Mouse (Mus musculus): ENCODE measurements around the gene Mesp2.

Mesp2 gene

DNA sequence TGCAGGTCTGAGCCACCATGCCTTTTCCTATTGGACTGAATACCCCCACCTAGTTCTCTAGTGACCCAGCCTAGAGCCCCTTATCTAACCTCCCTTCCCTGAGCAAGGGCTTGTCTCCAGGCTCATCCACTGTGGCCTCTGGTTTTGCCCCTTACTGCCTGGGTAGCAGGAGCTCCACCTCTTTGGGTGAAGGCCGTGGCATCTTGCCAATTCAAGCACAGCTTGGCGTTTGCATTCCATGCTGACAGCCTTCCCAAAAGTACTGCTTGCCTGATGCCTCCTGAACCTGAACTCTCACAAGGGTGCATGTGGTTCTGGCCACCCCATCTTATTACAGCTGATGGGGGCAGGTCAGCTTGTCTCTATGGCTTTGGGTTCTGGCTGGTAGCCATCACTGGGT, 6.6 kb upstream of the Mesp2 start:
- DNase-seq (ENCODE audit: low spot score in 2 of 2): no peak

DNA sequence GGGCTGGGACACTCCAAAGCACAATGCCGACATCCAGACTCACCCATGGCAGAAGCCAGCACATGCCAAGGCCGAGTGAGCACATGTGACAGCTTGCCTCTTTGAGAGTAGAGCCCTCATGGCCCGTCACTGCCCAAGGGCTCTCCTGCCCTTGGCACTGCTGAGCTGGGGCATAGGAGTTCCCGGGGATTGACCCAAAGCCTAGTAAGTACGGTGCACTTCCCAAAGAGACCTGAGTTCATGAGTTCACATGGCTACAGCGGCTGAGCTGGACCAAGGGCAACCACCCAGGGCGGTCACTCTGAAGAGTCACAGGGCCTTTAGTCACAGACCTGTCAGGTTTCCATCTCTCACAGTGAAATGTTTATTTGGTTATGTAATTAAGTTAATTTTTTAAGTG, 2.0 kb upstream of the Mesp2 start:
- DNase-seq (ENCODE audit: low spot score in 2 of 2): no peak

DNA sequence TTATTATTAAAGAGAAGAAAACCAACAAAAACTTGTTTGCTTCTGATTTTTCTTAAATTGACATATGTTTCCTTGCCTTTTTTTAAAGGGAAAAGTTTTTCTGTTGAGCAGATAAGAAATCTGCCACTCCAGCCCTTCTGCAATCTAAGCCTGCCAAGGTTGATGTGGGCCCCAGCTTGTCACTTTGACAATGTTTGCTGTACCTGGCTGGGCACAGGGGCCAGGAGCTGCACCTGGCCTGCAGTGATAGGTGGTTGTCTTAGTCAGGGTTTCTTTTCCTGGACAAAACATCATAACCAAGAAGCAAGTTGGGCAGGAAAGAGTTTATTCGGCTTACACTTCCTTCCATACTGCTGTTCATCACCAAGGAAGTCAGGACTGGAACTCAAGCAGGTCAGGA, 2.9 kb downstream of the Mesp2 start:
- no peak for DNase-seq (ENCODE audit: low spot score in 2 of 2)

DNA sequence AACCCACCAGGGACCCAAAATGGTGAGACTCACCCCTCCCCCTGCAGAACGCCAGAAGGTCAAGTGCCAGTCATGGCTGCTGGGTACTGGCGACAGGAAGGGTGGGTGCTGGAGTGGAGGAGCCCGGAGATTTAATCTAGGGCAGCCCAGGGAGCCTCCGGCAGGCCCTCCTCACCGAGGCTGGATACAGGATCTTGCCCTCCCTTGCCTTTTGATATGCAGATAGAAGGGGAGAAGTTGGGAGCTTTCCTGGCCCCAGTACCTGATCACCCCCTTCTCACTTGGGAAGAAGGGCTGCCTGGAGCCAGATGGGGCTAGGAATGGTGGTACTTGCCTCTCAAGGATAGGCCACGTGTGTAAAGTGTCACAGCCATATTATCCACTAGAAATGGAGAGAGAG, 7.8 kb downstream of the Mesp2 start:
- no peak for DNase-seq (ENCODE audit: low spot score in 2 of 2)

DNA sequence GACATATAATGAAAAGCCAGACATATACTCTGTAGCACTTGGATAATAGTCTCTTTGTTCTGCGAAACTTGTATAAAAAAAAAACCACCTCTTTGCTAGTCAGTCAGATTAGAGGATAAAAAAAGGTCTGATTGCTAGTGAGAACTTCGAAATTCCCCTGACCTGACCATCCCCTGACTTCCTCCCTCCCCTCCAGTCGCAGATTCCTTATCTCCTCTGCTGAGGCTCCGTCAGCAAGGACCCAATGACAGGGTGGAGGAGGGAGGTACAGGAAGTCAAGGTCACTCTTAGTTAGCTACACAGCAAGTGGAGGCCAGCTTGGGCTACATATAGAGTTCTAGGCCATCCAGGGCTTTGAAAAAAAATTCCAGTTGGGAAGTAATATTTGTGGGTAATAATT, 9.0 kb downstream of the Mesp2 start:
- no peak for DNase-seq (ENCODE audit: low spot score in 2 of 2)

DNA sequence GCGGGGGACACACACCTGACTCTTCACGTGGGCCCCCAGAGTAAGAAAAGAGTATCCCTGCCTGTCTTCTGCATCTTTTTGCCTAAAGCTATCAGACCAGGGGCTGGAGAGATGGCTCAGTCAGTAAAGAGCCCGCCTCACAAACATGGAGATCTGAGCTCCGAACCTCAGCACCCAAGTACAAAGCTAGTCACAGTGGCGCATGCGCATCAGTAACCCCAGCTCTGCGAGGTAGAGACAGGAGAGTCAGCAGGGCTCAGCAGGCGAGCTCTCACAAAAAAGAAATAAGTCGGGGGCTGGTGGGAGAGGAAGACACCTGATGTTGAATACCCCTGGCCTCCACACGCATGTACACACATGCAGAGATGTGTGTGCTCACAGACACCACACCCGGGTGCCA, 9.5 kb downstream of the Mesp2 start:
- DNase-seq (ENCODE audit: low spot score in 2 of 2): no peak

DNA sequence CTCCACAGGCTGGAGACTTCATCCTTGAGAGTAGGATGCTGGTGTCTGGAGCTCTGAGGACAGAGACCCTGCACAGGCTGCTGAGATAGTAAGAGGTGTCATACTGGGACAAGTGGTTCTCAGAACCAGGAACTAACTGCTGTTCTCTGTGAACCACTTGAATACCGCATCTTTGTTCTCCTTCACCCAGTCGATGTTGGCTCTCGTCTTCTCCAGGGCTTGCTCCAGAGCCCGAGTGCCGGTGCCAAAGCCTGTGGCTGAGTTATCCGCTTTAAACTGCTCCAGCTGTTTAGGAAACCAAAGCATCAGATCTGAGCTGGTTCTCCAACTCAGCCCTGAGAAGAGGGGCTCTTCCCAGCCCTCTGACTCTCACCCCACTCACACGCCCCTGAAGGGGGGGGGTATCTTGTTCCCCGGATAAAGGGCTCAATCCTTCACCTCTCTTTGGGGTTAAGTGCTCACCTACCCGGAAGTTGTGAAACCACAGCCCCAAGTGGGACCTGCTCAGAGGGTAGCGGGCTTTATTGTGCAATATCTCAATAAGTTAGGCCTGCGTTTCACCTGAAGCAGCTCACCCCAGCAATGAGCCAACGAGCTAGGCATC, 11.7 kb downstream of the Mesp2 start:
- DNase-seq (ENCODE audit: low spot score in 2 of 2): no peak

DNA sequence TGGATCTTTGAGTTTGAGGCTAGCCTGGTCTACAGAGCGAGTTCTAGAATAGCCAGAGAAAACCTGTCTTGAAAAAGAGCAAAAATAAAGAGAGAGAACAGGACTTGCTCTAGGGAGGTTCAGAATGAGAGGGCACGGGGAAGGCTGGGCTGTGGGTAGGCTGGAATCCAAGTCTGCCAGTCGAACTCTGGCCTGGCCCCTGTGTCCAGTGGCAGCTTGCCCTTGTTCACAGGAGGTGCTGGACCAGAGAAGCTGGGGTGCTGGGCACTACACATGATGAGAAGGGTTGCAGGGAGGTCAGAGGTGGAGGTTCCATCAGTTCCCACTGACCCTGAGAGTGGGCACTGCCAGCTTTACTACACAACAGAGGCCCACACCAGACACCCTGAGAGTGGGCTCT, 17.8 kb downstream of the Mesp2 start:
- DNase-seq (ENCODE audit: low spot score in 2 of 2): no peak

DNA sequence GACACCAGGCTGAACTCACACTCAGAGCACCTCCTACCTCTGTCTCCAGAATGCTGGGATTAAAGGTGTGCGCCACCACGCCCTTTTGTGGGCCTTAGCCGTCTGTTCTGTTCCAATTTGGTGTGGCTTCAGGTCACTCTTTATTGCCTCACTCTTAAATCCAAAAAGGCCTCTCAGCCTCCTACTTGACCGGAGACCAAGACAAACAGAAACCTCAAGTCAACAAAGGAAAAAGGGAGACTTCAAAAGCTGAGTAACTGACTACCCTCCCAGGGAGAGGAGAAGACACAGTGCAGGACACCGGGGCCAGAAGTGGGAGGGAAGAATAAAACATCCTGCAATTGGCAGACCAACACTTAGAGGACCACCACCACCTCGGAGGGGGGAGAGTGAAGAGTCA, 20.6 kb downstream of the Mesp2 start:
- no peak for DNase-seq (ENCODE audit: low spot score in 2 of 2)

DNA sequence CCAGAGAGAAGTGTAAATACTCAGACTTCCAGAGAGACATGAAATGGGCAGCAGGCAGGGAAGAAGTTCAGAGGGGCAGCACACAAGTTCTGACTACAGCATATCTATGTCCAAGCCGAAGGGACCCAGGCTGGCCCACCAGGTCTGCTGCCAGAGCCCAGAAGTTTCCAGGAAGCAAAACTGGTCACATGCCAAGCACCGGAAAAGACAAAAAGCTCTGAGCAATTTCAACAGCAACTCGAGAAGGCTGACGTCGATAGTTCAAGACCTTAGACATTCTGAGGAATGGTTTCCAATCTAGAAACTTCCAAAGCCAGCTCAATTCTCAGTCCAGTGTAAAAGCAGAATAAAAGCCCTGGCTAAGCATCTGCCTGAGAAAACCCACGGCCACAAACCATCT, 21.1 kb downstream of the Mesp2 start:
- DNase-seq (ENCODE audit: low spot score in 2 of 2): no peak

DNA sequence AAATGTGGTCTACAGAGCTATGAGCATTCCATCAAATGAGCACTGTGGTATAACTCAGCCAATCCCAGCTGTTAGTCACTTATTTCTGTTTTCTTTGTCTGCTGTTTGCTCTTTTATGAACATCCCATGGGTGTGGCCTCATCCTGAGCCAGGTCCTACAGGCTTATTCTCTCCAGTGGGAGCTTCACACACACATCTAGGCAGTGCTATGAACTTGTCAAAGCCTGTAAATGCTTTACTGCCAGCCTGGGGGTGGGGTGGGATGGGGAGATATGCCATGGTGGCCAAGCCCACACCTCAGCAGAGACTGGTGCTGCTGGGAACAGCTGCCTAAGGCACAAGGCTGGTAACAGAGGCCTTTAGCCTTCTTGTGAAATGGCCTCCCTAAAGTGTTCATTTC, 22.5 kb downstream of the Mesp2 start:
- DNase-seq (ENCODE audit: low spot score in 2 of 2): no peak

DNA sequence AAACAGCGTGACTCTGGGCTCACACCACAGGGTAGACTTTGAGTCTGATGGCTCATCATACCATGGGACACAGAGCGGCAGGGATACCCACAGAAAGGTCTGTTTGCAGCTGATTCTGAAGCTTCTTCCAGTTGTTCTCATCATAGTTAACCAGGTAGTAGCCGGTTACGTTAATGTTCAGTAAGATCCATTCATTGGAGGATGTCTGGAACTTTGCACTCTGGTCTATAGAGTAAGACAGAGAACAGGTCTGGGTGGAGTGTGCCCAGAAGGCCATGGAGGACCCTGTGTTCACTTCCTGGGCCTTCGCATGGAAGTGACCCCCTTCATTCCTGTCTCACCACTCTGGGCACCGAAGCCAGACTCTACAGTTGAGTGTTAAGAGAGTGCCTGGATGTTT, 24.7 kb downstream of the Mesp2 start:
- DNase-seq (ENCODE audit: low spot score in 2 of 2): no peak

DNA sequence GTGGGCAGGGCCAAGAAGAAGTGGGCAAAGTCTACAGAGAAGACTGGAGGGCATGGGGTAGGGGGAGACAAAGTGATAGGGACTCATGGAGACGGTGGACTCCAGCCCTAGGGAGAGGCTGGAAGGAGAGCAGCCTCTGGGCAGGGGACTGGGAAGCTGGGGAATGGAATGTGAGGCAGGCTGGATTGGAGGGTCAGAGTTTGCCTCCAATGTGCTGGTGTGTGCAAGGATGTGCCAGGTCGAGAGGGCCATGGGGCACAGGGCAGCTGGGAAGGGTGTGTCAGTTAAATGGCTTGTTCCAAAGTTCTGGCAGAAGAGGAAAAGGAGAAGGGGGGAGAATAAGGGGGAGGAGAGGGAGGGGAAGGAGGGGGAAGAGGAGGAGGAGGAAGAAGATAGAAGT, 26.7 kb downstream of the Mesp2 start:
- DNase-seq (ENCODE audit: low spot score in 2 of 2): no peak

DNA sequence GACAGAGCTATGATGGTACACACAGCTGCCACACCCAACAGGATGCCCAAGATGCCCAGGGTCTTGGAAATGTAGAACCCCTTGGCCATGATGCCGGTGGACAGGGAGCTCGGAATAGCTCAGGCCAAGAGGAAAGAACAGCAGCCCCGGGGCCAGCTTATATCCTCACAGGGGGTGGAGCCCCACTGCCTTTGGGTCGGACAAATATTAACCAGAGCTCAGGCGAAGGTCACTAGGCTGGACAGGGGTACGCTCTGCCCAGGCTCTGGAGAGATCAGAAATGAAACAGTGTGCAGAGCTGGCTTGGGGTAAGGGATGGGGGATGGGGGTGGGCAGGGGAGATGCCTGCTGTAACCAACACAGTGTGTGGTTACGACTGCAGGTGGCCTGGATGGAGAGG, 31.6 kb downstream of the Mesp2 start:
- DNase-seq (ENCODE audit: low spot score in 2 of 2): no peak

DNA sequence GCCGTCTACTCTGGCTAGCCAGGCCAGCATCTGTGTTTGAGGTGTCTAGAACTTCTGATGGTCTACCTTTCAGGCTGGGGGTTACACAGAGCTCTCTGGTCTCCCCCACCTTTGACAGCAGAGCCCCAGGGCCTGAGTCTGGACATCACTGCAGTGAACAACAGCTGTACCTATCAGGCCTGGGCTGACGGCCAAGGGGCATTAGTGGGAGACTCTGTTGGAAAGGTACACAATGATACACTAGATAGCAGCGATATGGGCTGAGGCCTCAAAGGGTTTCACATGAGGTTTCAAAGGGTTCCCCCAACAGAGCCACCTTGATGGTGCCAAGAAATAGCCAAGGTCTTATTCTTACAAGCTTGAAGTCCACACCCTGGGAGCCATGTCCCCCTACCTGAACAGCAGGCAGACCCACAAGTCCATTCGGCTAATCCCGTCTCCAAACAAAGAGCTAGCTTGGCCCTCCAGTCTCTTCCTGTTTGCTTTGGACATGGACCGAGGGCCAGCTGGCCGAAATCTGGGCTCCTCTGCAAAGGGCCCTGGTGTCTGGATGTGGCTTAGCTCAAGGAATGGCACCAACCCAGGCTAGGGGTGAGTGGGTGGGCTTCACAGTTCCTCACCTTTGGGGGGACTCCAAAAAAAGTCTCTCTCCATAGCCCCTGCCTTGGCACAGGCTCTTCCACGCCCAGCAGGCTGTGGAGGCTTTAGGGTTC, 33.7 kb downstream of the Mesp2 start:
- no peak for DNase-seq (ENCODE audit: low spot score in 2 of 2)

DNA sequence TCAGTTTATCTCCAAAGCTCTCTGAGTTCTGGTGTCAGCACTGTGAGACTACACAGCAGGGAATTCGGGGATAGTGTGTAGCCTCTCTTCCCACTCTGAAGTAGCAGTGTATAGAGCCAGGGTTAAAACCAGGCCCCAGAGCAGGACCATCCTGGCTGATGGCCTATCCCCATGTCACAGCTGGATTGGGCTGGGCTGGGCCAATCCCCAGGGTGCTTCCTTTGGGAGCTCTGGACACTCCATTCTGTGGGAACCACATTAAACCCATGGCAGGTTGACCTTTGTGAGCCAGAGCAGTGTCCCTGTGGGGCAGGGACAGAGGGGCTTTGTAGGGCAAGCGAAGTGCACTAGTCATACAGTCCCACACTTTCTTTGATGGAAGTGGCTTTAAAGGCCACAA, 35.8 kb downstream of the Mesp2 start:
- no peak for DNase-seq (ENCODE audit: low spot score in 2 of 2)

DNA sequence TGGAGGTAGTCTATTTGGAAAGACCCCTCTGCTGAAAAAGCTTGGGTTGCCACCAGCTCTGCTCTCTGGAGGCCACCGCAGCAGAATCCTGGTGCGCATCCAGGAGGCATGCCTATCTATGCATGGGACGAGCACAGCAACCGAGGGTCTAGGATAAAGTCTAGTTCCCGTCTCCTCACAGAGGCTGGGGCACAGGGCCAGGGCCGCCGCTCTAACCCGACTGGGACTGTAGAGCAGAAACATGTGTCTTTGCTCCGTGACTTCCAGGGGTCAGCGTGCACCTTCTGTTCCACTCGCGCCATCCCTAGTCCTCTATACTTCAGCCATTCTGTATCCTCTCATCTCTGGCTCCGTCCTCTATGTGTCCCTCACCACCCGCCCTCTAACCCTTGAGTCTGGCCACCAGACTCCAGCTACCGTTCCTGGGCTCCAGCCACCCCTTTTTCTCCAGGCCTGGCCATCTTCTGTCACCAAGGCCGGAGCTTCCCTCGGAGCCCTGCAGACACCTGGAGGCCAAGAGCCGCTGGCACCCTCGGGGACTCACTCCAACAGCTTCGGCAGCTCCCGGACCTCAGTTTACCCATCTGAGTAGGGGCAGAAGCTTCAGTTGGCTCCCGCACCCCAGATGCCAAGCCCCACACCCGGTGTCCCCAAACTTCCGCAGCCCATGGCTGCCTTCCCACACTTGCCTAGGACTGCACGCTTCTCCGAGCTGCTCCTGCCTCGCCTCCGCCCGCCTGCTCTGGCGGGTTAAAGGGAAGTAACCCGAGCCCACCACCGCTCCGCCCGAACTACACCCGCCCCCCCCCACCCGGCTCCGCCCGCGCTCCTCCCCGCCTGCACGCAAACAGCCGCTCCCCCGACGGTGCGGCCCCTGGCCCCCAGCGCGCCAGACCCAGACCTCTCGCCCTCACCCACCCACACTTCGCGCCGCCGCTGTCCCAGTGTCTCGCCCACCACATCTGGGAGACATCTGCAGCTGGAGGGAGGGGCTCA, 37.2 kb downstream of the Mesp2 start:
- DNase-seq (ENCODE audit: low spot score in 2 of 2): no peak

DNA sequence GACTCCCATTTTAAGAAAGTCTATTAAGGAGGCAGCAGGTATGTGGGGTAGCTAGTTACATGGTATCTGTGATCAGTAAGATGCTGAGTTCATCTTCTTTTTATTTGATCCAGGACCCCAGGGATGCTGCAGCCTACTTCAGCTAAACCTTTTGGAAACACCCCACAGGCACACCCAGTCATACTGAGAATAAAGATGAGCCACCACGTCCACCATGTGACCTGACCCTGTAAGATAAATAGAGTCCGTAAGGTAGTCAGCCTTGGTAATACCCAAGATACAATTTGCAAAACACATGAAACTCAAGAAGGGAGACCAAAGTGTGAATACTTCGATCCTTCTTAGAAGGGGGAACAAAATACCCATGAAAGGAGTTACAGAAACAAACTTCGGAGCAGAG, 45.8 kb downstream of the Mesp2 start:
- no peak for DNase-seq (ENCODE audit: low spot score in 2 of 2)

DNA sequence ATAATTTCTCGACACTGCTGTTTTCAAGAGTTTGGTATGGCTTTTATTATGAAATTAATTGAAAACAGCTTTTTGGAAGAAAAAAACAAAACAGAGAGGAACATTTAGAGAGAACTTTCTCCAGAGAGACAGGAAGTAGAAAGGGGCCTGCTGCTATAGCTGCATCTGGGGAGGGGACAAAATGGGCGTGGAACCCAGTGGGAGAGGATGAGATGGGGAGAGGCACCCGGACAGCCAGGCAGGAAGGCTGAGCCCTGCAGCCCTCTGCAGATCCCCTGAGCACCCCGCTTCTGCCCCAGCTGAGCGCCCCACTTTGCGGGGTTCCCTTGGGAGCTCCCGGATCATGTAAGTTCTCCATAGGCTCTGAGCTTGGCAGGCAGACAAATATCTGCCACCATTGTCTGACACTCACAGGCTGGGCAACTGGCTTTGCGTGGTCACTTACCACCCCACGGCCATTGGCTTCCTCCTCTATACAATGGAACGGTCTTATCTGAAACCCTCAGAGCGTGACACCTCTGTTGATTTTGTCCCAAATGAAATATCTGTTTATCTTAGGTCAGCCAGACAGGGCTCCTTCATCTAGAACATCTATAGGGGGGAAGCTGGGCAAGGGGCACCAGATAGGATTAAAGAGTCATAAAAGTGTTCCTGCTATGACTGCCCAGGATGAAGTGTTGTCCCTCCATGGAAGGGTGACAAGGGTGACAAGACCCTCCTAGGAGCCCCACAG, 47.8 kb downstream of the Mesp2 start:
- DNase-seq (ENCODE audit: low spot score in 2 of 2): no peak

DNA sequence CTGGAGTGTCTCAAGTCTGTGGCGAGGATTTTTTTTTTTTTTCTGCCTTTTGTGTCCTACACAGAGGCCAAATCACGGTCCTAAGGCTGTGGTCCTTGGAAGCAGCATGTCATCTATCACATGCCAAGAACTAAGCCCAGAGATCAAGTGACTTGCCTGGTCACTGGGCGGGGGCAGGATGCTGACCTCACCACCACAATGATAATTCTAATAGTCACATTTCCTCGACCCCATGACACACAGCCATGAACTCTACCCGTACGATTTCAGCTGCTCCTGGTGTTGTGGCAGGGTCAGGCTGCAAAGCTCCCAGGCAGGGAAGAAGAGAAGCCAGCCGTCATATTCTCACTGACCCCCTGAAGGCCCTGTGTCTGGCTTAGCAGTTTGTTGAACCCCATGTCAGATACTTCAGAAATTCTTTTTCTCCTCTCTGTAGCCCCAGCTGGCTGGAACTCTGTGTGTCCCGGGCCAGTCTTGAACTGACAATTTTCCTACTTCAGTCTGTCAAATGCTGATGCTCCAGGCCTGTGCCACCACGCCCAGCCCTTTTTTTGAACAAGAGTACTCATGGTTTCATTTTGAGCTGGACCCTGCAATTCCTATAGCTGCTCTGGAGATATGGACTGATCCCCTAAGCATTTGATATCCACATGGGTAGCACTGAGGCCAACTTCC, 48.6 kb downstream of the Mesp2 start:
- DNase-seq (ENCODE audit: low spot score in 2 of 2): no peak

DNA sequence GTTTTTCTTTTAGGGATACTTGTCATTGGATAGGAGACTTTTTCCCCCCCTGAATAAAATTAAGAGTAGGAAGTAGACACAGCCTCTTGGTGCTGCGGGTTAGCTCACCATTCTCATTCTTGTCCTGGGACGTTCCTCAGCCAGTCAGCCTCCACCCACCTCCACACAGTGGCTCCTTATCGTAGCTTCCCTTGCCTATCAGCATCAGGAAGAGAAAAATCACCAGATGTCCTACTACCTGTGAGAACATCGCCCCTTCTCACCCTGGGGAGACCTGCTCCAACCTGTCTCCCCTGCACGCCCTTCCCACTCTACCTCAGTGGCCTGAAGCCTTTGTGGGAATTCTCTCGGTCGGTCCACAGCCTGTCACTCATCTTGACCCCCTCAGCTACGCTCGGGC, 50.3 kb downstream of the Mesp2 start, which contains the start of gene Anpep:
Gene Anpep (minus strand): TSS at position 249 of the 400 bp plus-strand sequence.
- no peak for DNase-seq (ENCODE audit: low spot score in 2 of 2)
